Comparison of ENCODE assay signal across 26 mouse cellular contexts in genomic region chr3:46566636-46567235, GRCm38 (mm10).
DNase-seq lines count a peak whose midpoint lies in the region; ATAC-seq and TF ChIP-seq lines count a peak whose summit lies in the region.
"Had no signal": no experiment of that assay in that cellular context is flagged by ENCODE, and none has a peak within 500 bp of the region (broad histone marks: within the 10 kb centered on the region; RNA-seq: fewer than 3 reads in every experiment).

No protein-coding gene starts in this region.

- no peaks in the 10 kb centered on the region for H3K4me1 ChIP-seq in forebrain, embryonic 13.5 days
- peaks cover 6% of the 10 kb centered on the region for H3K4me1 ChIP-seq in forebrain, embryonic 10.5 days
- H3K4me1 ChIP-seq in embryonic facial prominence, embryonic 10.5 days, result no peaks in the 10 kb centered on the region
- no peaks in the 10 kb centered on the region for H3K4me1 ChIP-seq in limb, embryonic 10.5 days
- H3K4me1 ChIP-seq: embryonic facial prominence, embryonic 15.5 days; heart, embryonic 12.5 days; limb, embryonic 15.5 days; liver, embryonic 15.5 days; neural tube, embryonic 13.5 days; stomach, embryonic 15.5 days had no signal

- peak; percentile 57 for ATAC-seq in forebrain, embryonic 13.5 days
- ATAC-seq: activated CD4-positive, CD25-positive, alpha-beta regulatory T cell, adult 4 months; hindbrain, embryonic 16.5 days; intestine, postnatal 0 days; lung, postnatal 0 days had no signal

- no peak overlapping the region for H3K4me3 ChIP-seq in forebrain, embryonic 13.5 days
- H3K4me3 ChIP-seq in forebrain, embryonic 10.5 days, result no peak overlapping the region
- no peak overlapping the region for H3K4me3 ChIP-seq in embryonic facial prominence, embryonic 10.5 days
- H3K4me3 ChIP-seq in limb, embryonic 10.5 days, result no peak overlapping the region
- H3K4me3 ChIP-seq: embryonic facial prominence, embryonic 15.5 days; gastrocnemius, adult 2 months; heart, embryonic 12.5 days; limb, embryonic 15.5 days; liver, embryonic 15.5 days; neural tube, embryonic 13.5 days; stomach, embryonic 15.5 days had no signal

- no peaks in the 10 kb centered on the region for H3K36me3 ChIP-seq in forebrain, embryonic 13.5 days (ENCODE audit: poor library complexity, severe bottlenecking)
- no peaks in the 10 kb centered on the region for H3K36me3 ChIP-seq in forebrain, embryonic 10.5 days (replicated peaks)
- no peaks in the 10 kb centered on the region for H3K36me3 ChIP-seq in embryonic facial prominence, embryonic 10.5 days (replicated peaks)
- no peaks in the 10 kb centered on the region for H3K36me3 ChIP-seq in limb, embryonic 10.5 days
- H3K36me3 ChIP-seq: embryonic facial prominence, embryonic 15.5 days; G1E; heart, embryonic 12.5 days; limb, embryonic 15.5 days; liver, embryonic 15.5 days; neural tube, embryonic 13.5 days; stomach, embryonic 15.5 days had no signal

- H3K4me2 ChIP-seq in forebrain, embryonic 13.5 days, result no peak overlapping the region
- H3K4me2 ChIP-seq: embryonic facial prominence, embryonic 15.5 days; heart, embryonic 12.5 days; limb, embryonic 15.5 days; liver, embryonic 15.5 days; neural tube, embryonic 13.5 days; stomach, embryonic 15.5 days had no signal

- no peak for TF ChIP-seq CTCF in brain, embryonic 14.5 days (IDR thresholded peaks at IDR 0.05; ENCODE audit: borderline replicate concordance, extremely low read depth, insufficient read depth, insufficient read length)

- no peak overlapping the region for H3K27ac ChIP-seq in forebrain, embryonic 13.5 days
- H3K27ac ChIP-seq in forebrain, embryonic 10.5 days, result no peak overlapping the region
- no peak overlapping the region for H3K27ac ChIP-seq in embryonic facial prominence, embryonic 10.5 days (replicated peaks)
- no peak overlapping the region; the same call in 1 of the 2 replicates for H3K27ac ChIP-seq in limb, embryonic 10.5 days
- H3K27ac ChIP-seq: embryonic facial prominence, embryonic 15.5 days; gastrocnemius, adult 2 months; limb, embryonic 15.5 days; liver, embryonic 15.5 days; neural tube, embryonic 13.5 days; stomach, embryonic 15.5 days had no signal

- no peak for TF ChIP-seq POLR2A in brain, embryonic 14.5 days (IDR thresholded peaks at IDR 0.05; ENCODE audit: borderline replicate concordance, extremely low read depth, insufficient read depth, insufficient read length, poor library complexity, severe bottlenecking)

- H3K9ac ChIP-seq in forebrain, embryonic 13.5 days, result no peak overlapping the region
- H3K9ac ChIP-seq: embryonic facial prominence, embryonic 15.5 days; heart, embryonic 12.5 days; limb, embryonic 15.5 days; liver, embryonic 15.5 days; neural tube, embryonic 13.5 days; stomach, embryonic 15.5 days had no signal

- no peaks in the 10 kb centered on the region for H3K9me3 ChIP-seq in forebrain, embryonic 13.5 days (replicated peaks)
- no peaks in the 10 kb centered on the region for H3K9me3 ChIP-seq in forebrain, embryonic 10.5 days
- H3K9me3 ChIP-seq in embryonic facial prominence, embryonic 10.5 days, result no peaks in the 10 kb centered on the region
- H3K9me3 ChIP-seq in limb, embryonic 10.5 days (replicated peaks), result no peaks in the 10 kb centered on the region
- H3K9me3 ChIP-seq: embryonic facial prominence, embryonic 15.5 days; G1E; heart, embryonic 12.5 days; limb, embryonic 15.5 days; liver, embryonic 15.5 days; neural tube, embryonic 13.5 days; stomach, embryonic 15.5 days had no signal

- no peaks in the 10 kb centered on the region for H3K27me3 ChIP-seq in forebrain, embryonic 13.5 days
- no peaks in the 10 kb centered on the region for H3K27me3 ChIP-seq in forebrain, embryonic 10.5 days (ENCODE audit: poor library complexity, severe bottlenecking)
- no peaks in the 10 kb centered on the region for H3K27me3 ChIP-seq in embryonic facial prominence, embryonic 10.5 days (replicated peaks; ENCODE audit: low read depth, poor library complexity, severe bottlenecking)
- no peaks in the 10 kb centered on the region for H3K27me3 ChIP-seq in limb, embryonic 10.5 days (ENCODE audit: low read depth, poor library complexity, severe bottlenecking)
- H3K27me3 ChIP-seq: embryonic facial prominence, embryonic 15.5 days; heart, embryonic 12.5 days; limb, embryonic 15.5 days; liver, embryonic 15.5 days; neural tube, embryonic 13.5 days; stomach, embryonic 15.5 days had no signal

- WGBS in forebrain, embryonic 13.5 days, result 20% methylated on average over 6 of the region's 6 CpGs
- 38% methylated on average over 6 of the region's 6 CpGs for WGBS in forebrain, embryonic 10.5 days
- WGBS in embryonic facial prominence, embryonic 10.5 days, result 31% methylated on average over 6 of the region's 6 CpGs
- WGBS in limb, embryonic 10.5 days, result 45% methylated on average over 6 of the region's 6 CpGs

- DNase-seq in forebrain, embryonic 10.5 days (ENCODE audit: extremely low spot score, low spot score), result no peak
- peak; percentile 84 for DNase-seq in brain, embryonic 14.5 days (ENCODE audit: low read depth)
- DNase-seq in embryonic facial prominence, embryonic 10.5 days (ENCODE audit: low spot score), result peak; percentile 38
- DNase-seq in limb, embryonic 10.5 days (ENCODE audit: low spot score), result peak; percentile 35
- no peak for DNase-seq in lung, postnatal 14 days
- DNase-seq in cerebellum, adult 11 months, result no peak
- DNase-seq in kidney, adult 18-20 months, result no peak
- DNase-seq: adrenal gland, postnatal 25 days; cerebellum, adult 2 months; cerebellum, postnatal 36 days; gastrocnemius, adult 2 months; heart, postnatal 14 days; right cerebral cortex, postnatal 14 days; thymus, adult 18-20 months had no signal

Comparison
In these comparisons a context has a peak if more than half of its experiments do, and no peak if none do; other contexts are left out.
1. DNase-seq: peak in brain, embryonic 14.5 days (single experiment), embryonic facial prominence, embryonic 10.5 days (single experiment) and limb, embryonic 10.5 days (single experiment); none in forebrain, embryonic 10.5 days (single experiment), lung, postnatal 14 days (single experiment), cerebellum, adult 11 months (single experiment) and kidney, adult 18-20 months (single experiment).